Mouse (Mus musculus): Measurements from ENCODE around the gene Ndufb3.
A peak's percentile ranks its signal among the peaks of the same experiment; 100 is the strongest.
"Not testable (repeated sequence)": the region's sequence is repeated elsewhere in the genome, so short reads cannot be mapped to it uniquely, and the experiment has no call there.

The Ndufb3 gene

GRCm38 (mm10) chr1:58617978-58618668 is 31.9 kb downstream of the Ndufb3 start:
- DNase-seq, result no peak

- no peak for DNase-seq
Observed at GRCm38 (mm10) chr1:58618766-58619165, 32.6 kb downstream of the Ndufb3 start.

- no peak for DNase-seq
Observed at GRCm38 (mm10) chr1:58621251-58621650, 35.1 kb downstream of the Ndufb3 start.

- peak; percentile 44 for DNase-seq
Observed at GRCm38 (mm10) chr1:58621996-58622748, 36.0 kb downstream of the Ndufb3 start.

- not testable (repeated sequence) for DNase-seq
Observed at GRCm38 (mm10) chr1:58628847-58629246, 42.7 kb downstream of the Ndufb3 start.

All from retina, postnatal 1 day (tissue).